Mouse (Mus musculus) thymus, adult 2 months (tissue): ENCODE results near the gene Slc51a.

Source experiments
- CTCF ChIP-seq: fragments of 200-500 bp; IDR thresholded peaks from 2 replicates; pipeline ENCODE4 v1.5.1; 2012; ENCODE audit warnings: mild to moderate bottlenecking, control low read depth, low read length, moderate library complexity, borderline replicate concordance; ENCODE audit not compliant: control insufficient read depth, poor library complexity, insufficient read depth; ENCODE audit errors: extremely low read depth
- POLR2A ChIP-seq: fragments of 200-500 bp; IDR thresholded peaks from 2 replicates; pipeline ENCODE4 v1.6.1; 2012; ENCODE audit warnings: mild to moderate bottlenecking, low read length, control low read depth, moderate library complexity; ENCODE audit not compliant: control insufficient read depth, poor library complexity, insufficient read depth; ENCODE audit errors: extremely low read depth

DNA sequence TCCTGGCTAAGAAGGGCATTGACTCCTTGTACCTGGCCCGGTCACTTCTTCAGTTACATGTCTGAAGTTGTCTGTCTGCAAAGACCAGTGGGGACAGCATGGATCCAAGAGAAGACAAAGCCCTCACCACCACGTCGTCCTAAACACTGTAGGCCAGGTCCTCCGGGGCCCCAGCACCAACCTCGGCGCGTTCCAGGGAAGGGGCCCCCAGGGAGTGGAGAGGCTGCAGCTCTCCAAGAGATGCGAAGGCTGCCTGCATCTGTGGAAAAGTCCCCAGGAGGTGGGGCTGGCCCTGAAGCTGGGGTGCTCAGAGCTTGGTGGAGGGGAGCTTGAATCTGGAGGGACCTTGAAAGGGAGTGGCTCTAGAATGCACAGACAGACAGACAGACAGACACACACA, 18.6 kb upstream of the Slc51a start:
- TF ChIP-seq CTCF, result no peak
- no peak for TF ChIP-seq POLR2A
